Mouse (Mus musculus) midbrain, embryonic 13.5 days (tissue): ENCODE results near the gene Zfp735. TPM values are rescaled to one million over a fixed set of nuclear protein-coding genes. Genes with fewer than 3 reads are reported as not detected.

Source experiments
- ATAC-seq: fragments of 200-750 bp; cut with Nextera tagmentation; 2 replicates; pipeline ENCODE4 v1.8.0; 2017; ENCODE audit warnings: mild to moderate bottlenecking, moderate TSS enrichment, moderate library complexity
- H3K27ac ChIP-seq: fragments of 300-500 bp; sonication (generic); 2 replicates; pipeline ENCODE4 v1.5.1; 2015; ENCODE audit warnings: inconsistent platforms, mild to moderate bottlenecking, moderate library complexity
- H3K27me3 ChIP-seq: fragments of 300-500 bp; sonication (generic); 2 replicates; pipeline ENCODE4 v1.6.1; 2015; ENCODE audit warnings: mild to moderate bottlenecking, inconsistent platforms
- H3K36me3 ChIP-seq: fragments of 300-500 bp; sonication (generic); 2 replicates; pipeline ENCODE4 v1.6.1; 2015; ENCODE audit warnings: mild to moderate bottlenecking, inconsistent platforms
- H3K4me1 ChIP-seq: fragments of 300-500 bp; sonication (generic); replicated peaks from 2 replicates; pipeline ENCODE4 v1.6.1; 2015; ENCODE audit warnings: inconsistent platforms
- H3K4me2 ChIP-seq: fragments of 300-500 bp; sonication (generic); replicated peaks from 2 replicates; pipeline ENCODE4 v1.6.1; 2015; ENCODE audit warnings: moderate library complexity, mild to moderate bottlenecking, inconsistent platforms
- H3K4me3 ChIP-seq: fragments of 300-500 bp; sonication (generic); replicated peaks from 2 replicates; pipeline ENCODE4 v1.5.1; 2015; ENCODE audit warnings: mild to moderate bottlenecking, inconsistent platforms
- H3K9ac ChIP-seq: fragments of 300-500 bp; sonication (generic); replicated peaks from 2 replicates; pipeline ENCODE4 v1.6.1; 2015; ENCODE audit warnings: mild to moderate bottlenecking, inconsistent platforms
- H3K9me3 ChIP-seq: fragments of 300-500 bp; sonication (generic); 2 replicates; pipeline ENCODE4 v1.6.1; 2016; ENCODE audit warnings: mild to moderate bottlenecking, inconsistent platforms
- WGBS: fragments of 180-500 bp; shearing (Covaris S2); methylation state at CpG from one replicate; pipeline ENCODE4 v1.1.7; 2015; 5-methylcytosine and 5-hydroxymethylcytosine counted together
- polyA plus RNA-seq: library from polyadenylated mRNA; unstranded; fragments of >200 nt; fragmentation: Nextera tagmentation; extraction: Ambion mirVana; gene quantifications from 2 replicates; pipeline ENCODE4 v1.2.1, GENCODE M21; 2015

Gene Zfp735
- not detected in 2 replicates for polyA plus RNA-seq

GRCm38 (mm10) chr11:73688478-73688877, at the start of gene Zfp735:
Gene Zfp735, plus strand, starts transcription at chr11:73688778.
- ATAC-seq, result no peak
- Histone ChIP-seq H3K4me3 (no peak within 1 kb of the TSS), H3K4me1 (no peaks in the 10 kb centered on the region), H3K9ac (no peak within 1 kb of the TSS), H3K36me3 (no peaks in the 10 kb centered on the region), H3K27ac (no peak within 1 kb of the TSS), H3K27me3 (no peaks in the 10 kb centered on the region), H3K9me3 (peaks cover 8% of the 10 kb centered on the region; the same call in 1 of the 2 replicates), H3K4me2 (no peak within 1 kb of the TSS)
- 83% methylated on average over 2 of the region's 2 CpGs for WGBS

- peaks cover 28% of the 10 kb centered on the region for H3K9me3 ChIP-seq
- no peak overlapping the region for H3K4me2 ChIP-seq
- no peak overlapping the region for H3K4me3 ChIP-seq
- no peak overlapping the region for H3K27ac ChIP-seq
- no peak for ATAC-seq
- no peaks in the 10 kb centered on the region for H3K36me3 ChIP-seq
- H3K4me1 ChIP-seq, result no peaks in the 10 kb centered on the region
- H3K27me3 ChIP-seq, result no peaks in the 10 kb centered on the region
- no peak overlapping the region for H3K9ac ChIP-seq
Measured at GRCm38 (mm10) chr11:73759115-73759514, 70.5 kb downstream of the Zfp735 start.

Other genes starting within 250 kb of the Zfp735 start
- not detected in 2 replicates for gene Olfr380, start 231.3 kb upstream of the Zfp735 start, polyA plus RNA-seq
- gene Olfr381, start 197.2 kb upstream of the Zfp735 start, polyA plus RNA-seq, result not detected in 2 replicates
- gene Olfr382, start 171.6 kb upstream of the Zfp735 start, polyA plus RNA-seq, result not detected in 2 replicates
- gene Olfr385, start 95.8 kb upstream of the Zfp735 start, polyA plus RNA-seq, result not detected in 2 replicates
- not detected in 2 replicates for gene Olfr384, start 90.2 kb upstream of the Zfp735 start, polyA plus RNA-seq
- not detected in 2 replicates for gene Olfr389, start 91.9 kb downstream of the Zfp735 start, polyA plus RNA-seq
- not detected in 2 replicates for gene Olfr390, start 94.2 kb downstream of the Zfp735 start, polyA plus RNA-seq
- not detected in 2 replicates for gene Olfr391-ps, start 114.3 kb downstream of the Zfp735 start, polyA plus RNA-seq
- gene Olfr392, start 128.3 kb downstream of the Zfp735 start, polyA plus RNA-seq, result not detected in 2 replicates
- gene Olfr393, start 162.7 kb downstream of the Zfp735 start, polyA plus RNA-seq, result not detected in 2 replicates
- gene Olfr394, start 202.0 kb downstream of the Zfp735 start, polyA plus RNA-seq, result not detected in 2 replicates
- gene Olfr395, start 220.5 kb downstream of the Zfp735 start, polyA plus RNA-seq, result not detected in 2 replicates
- gene Olfr23, start 247.9 kb downstream of the Zfp735 start, polyA plus RNA-seq, result not detected in 2 replicates